Mouse (Mus musculus): Measurements from ENCODE around the gene Arhgap19.

Gene Arhgap19

DNA sequence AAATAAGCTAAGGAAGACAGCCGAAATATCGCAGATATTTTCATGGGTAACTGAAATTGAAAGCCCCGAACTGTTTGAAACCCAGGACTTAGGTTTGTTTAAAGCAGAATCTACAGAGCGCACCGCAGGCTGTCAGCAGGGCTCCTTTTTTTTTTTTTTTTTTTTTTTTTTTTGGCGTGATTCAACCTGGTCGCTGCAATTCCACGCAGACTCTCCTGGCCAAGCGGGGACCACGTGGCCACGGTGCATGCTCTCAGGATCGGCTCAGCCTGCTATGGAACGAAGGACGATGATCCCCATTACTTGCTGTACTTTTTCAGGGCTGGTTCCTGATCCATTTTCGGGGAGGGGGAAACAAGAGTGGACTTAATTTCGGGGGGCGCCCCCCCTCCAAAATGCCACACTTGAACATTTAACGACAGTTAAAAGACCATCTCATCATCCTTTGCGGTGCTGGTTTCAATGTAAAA lies 29.3 kb upstream of the Arhgap19 start:
- DNase-seq: peak; percentile 91

DNA sequence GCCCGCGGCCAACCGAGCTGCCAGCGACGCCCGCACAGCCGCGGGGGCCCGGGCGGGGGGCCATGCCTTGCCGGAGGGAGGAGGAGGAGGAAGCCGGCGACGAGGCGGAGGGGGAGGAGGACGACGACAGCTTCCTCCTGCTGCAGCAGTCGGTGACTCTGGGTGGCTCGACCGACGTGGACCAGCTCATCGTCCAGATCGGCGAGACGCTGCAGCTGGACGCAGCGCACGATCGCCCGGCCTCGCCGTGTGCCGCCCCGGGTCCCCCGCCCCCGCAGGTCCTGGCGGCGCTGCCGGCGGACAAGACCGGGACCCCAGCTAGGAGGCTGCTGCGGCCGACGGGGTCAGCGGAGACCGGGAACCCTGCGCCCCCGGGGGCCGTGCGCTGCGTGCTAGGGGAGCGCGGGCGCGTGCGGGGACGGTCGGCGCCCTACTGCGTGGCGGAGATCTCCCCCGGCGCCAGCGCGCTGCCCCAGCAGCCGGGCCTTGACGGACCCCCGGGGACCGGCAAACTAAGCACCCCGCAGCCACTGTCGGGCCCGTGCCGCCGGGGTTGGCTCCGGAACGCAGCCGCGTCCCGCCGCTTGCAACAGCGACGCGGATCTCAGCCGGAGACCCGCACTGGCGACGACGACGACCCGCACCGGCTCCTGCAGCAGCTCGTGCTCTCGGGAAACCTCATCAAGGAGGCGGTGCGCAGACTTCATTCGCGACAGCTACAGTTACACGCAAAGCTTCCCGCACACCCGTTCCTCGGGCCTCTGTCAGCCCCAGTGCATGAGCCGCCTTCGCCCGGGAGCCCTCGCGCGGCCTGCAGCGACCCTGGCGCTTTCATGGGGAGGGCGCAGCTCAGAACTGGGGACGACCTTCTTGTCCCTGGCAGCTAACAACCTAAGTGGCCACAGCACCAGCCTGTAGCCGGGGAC lies 28.5 kb upstream of the Arhgap19 start:
- peak; percentile 94 for DNase-seq

- peak; percentile 99 for DNase-seq
These were observed 27.7 kb upstream of the Arhgap19 start, which contains the start of gene Frat1 for GRCm38 (mm10) chr19:41829381-41830105. TSS of gene Frat1 (plus strand) at chr19:41829970.

GRCm38 (mm10) chr19:41828941-41829340 lies 27.1 kb upstream of the Arhgap19 start:
- DNase-seq: no peak

GRCm38 (mm10) chr19:41826529-41826928 lies 24.7 kb upstream of the Arhgap19 start:
- no peak for DNase-seq

GRCm38 (mm10) chr19:41824950-41825349 lies 23.1 kb upstream of the Arhgap19 start:
- DNase-seq: no peak

GRCm38 (mm10) chr19:41822589-41822988 lies 20.7 kb upstream of the Arhgap19 start:
- DNase-seq: no peak

DNA sequence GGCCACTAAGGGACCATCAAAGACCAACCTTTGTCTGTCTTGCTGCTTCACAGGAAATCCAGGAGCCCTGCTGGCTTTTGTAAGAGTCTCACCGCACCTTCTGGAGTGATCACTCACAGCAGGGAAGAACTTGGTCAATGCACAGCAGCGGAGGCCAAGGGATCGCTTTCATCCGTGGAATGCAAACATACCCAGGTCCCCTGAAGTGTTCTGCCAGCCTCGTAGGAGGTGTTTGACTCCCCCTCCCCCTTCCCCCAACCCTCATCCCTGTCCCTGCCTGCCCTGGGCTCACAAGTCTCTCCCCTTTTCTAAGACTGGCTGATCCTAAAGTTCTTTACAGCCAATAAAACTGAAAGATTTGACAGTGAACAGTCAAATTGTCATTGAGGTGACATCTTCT lies 19.6 kb upstream of the Arhgap19 start:
- no peak for DNase-seq

DNA sequence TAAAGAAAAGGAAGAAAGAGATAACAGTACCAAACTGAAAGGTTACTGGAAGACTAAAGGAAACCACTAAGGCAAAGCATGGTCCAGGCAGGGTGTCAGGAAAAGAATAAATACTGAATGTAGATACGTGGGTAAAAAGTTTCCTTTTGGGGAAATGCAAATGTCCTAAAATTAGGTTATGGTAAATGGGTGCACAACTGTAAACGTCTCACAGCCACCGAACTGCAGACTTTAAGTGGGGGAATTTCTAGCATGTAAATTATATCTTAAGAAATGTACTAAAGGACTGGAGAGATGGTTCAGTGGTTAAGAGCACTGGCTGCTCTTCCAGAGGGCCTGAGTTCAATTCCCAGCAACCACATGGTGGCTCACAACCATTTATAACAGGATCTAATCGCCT lies 16.9 kb upstream of the Arhgap19 start:
- DNase-seq: no peak

- DNase-seq: peak; percentile 94
These were observed 15.5 kb upstream of the Arhgap19 start for GRCm38 (mm10) chr19:41817325-41817724.

DNA sequence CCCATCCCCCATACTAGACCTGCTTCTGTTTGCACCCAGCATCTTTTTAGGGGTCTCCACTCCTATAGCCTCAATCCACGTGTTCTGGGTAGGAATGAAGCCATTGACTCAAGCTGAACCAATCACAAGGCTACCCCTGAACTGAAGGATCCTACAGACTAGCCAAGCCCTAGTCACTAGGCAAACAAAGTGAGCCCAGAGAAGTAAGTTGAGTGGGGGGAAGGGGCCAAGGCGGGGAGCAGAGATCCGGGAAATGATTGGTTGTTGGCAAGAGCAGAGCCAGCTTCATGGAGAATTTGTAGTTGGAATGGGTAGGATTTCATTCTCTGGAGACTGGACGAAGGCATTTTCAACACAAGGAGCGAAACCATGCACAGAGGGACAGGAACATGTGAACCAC lies 15.1 kb upstream of the Arhgap19 start:
- no peak for DNase-seq

GRCm38 (mm10) chr19:41816410-41816809 lies 14.6 kb upstream of the Arhgap19 start:
- DNase-seq: no peak

DNA sequence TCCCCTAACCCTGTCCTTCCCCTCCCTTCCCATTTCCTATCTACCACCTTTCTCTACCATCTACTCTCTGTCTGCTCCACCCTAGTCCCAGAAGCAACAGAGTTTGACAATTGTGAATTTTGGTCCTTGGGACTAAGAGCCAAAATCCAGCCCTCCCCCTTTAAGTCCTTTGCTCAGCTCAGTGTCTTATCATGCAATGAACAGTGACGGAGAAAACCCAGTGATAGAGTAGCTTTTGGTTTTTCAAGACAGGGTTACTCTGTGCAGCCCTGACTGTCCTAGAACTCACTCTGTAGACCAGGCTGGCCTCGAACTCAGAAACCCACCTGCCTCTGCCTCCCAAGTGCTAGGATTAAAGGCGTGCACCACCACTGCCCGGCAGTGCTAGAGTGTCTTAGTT lies 11.5 kb upstream of the Arhgap19 start:
- DNase-seq: no peak

GRCm38 (mm10) chr19:41812525-41812924 lies 10.7 kb upstream of the Arhgap19 start:
- peak; percentile 93 for DNase-seq

GRCm38 (mm10) chr19:41810074-41810473 lies 8.2 kb upstream of the Arhgap19 start:
- no peak for DNase-seq

- DNase-seq: peak; percentile 31
These were observed 6.3 kb upstream of the Arhgap19 start for GRCm38 (mm10) chr19:41808104-41808634.

DNA sequence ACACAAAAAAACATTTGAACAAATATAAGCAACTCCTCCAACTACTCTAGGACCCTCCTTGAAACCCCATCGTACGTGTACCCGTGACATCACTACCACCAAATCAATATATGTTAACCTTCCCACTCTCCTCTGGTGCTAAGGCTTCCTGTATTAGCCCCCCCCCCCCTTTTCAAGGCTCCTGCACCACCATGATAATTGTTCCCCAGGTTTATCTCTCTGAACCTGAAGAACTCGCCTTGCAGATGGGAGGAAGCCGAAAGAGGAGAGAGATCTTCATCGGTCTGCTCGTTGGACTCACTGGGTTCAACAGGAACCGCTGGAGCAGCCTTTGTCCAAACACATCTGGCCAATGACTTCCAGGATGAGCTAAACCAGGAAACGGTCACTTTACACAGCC lies 5.7 kb upstream of the Arhgap19 start:
- no peak for DNase-seq

DNA sequence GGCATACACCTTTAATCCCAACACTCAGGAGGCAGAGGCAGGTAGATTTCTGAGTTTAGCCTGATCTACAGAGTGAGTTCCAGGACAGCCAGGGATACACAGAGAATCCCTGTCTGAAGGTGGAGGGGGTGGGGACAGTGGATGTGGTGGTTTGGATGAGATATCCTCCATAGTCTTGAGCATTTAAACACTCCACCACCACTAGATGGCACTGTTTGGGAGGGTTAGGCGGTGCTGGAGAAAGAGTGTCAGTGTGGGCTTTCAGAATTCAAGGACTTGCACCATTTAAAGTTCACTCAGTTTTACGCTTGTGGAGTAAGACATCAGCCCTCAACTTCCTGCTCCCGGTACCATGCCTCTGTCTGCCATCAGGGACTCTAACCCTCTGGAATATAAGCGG lies 4.0 kb upstream of the Arhgap19 start:
- no peak for DNase-seq

- peak; percentile 89 for DNase-seq
These were observed 1.5 kb upstream of the Arhgap19 start for GRCm38 (mm10) chr19:41803322-41803721.

DNA sequence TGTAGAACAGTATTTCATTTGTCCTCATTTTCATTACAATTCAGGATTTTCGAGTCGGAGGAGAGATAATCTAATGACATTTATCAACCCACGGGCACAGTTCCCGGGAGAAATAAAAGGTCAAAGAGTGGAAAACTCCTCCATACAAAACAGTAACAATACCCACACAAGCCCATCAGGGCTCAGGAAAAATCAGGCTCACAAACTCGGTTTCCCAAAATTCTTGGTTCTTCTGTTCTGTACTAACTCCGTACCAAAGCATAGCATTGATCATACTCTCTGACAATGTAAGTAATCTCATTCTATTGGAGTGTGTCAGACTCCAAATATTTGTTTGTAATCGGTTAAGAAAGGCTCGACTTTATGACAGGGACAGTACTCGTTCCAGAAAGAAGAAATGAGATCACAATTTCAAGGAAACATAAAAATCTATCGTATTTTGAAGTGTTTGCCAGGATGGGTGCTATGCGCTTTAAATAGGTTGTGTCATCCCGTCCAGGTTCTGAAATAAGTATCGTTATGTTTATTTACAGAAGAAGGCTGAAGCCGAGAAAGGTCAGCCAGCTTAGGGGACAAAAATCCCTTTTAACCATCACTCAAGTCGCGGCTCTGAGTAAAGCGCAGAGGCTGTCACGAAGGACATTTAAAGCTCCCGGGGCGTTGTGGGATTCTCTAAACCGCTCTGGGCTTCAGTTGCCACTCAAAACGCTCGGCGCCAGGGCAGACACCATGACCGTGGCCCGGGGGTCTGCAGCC lies 683 bp downstream of the Arhgap19 start:
- peak; percentile 6 for DNase-seq

DNA sequence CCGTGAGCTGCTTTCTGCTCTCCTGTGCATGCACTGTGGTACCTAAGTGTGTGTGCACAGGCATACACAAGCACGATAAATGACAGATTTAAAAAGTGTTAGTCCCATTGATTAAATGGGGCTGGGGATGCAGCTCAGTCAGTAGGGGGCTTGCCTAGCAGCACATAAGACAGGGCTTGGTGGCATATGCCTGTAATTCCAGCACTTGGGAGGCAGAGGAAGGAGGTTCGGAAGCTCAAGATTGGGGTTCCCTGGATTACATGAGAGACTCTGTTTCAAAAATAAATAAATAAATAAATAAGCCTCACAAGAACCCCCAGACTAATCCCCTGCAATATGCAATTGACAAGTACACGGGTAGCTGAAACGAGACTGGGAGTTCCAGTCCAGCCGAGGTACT lies 1.4 kb downstream of the Arhgap19 start:
- peak; percentile 76 for DNase-seq

GRCm38 (mm10) chr19:41797536-41797935 lies 4.3 kb downstream of the Arhgap19 start:
- DNase-seq: peak; percentile 0

All from heart, adult 11 months (tissue).